Mouse (Mus musculus) CH12.LX (cell line): ENCODE measurements around the gene S100a1. TPM values are rescaled to one million over a fixed set of nuclear protein-coding genes. Genes with fewer than 3 reads are reported as not detected.

ENCODE experiments used
- DNase-seq: peaks from one replicate; pipeline ENCODE4 v3.0.0-alpha.2; 2013; ENCODE audit errors: extremely low read depth
- H3K27ac ChIP-seq: 2 replicates; pipeline ENCODE4 v1.5.1; 2012; ENCODE audit warnings: low read depth, mild to moderate bottlenecking, control low read depth, moderate library complexity; ENCODE audit not compliant: insufficient read depth
- H3K27me3 ChIP-seq: replicated peaks from 2 replicates; pipeline ENCODE3; 2012; ENCODE audit warnings: inconsistent platforms
- H3K36me3 ChIP-seq, 2 experiments: replicated peaks in 1 of 2; 2 replicates each; pipeline versions ENCODE3 to v1.6.1; 2012; ENCODE audit warnings: inconsistent platforms in 1 of 2, low read length in 1 of 2, mild to moderate bottlenecking in 1 of 2, mixed read lengths in 1 of 2, moderate library complexity in 1 of 2; ENCODE audit not compliant: control insufficient read depth in 1 of 2, insufficient read depth in 1 of 2
- H3K4me1 ChIP-seq, 2 experiments: 2 replicates each; pipeline ENCODE4 v1.6.1; 2012; ENCODE audit warnings: inconsistent platforms in 1 of 2, moderate library complexity in 1 of 2; ENCODE audit not compliant: insufficient read depth in 2 of 2, control insufficient read depth in 1 of 2
- H3K4me2 ChIP-seq: 2 replicates; pipeline ENCODE4 v1.6.1; 2012; ENCODE audit warnings: low read depth, mild to moderate bottlenecking, control low read depth; ENCODE audit not compliant: poor library complexity, insufficient read depth, severe bottlenecking
- H3K4me3 ChIP-seq, 3 experiments: fragments of 150-350 bp in 1 of 3; sonication (generic) in 1 of 3; replicated peaks in 1 of 3; 2 replicates each; pipeline versions ENCODE3 to v1.5.1; 2011 to 2012; ENCODE audit warnings: low read depth in 2 of 3, low read length in 2 of 3, mild to moderate bottlenecking in 2 of 3, moderate library complexity in 2 of 3, control low read depth in 1 of 3, improper control_type of control experiment in 1 of 3, inconsistent platforms in 1 of 3, mixed read lengths in 1 of 3; ENCODE audit not compliant: poor library complexity in 1 of 3
- H3K79me2 ChIP-seq: replicated peaks from 2 replicates; pipeline ENCODE4 v1.6.1; 2012; ENCODE audit warnings: mild to moderate bottlenecking, moderate library complexity; ENCODE audit not compliant: control insufficient read depth, poor library complexity, insufficient read depth, severe bottlenecking; ENCODE audit errors: extremely low read depth
- H3K9ac ChIP-seq: 2 replicates; pipeline ENCODE4 v1.6.1; 2012; ENCODE audit warnings: low read depth, mild to moderate bottlenecking, control low read depth, moderate library complexity; ENCODE audit not compliant: insufficient read depth
- H3K9me3 ChIP-seq: replicated peaks from 2 replicates; pipeline ENCODE3; 2012; ENCODE audit warnings: low read length, inconsistent platforms, mixed read lengths
- CHD1 ChIP-seq: IDR thresholded peaks from 2 replicates; pipeline ENCODE4 v1.6.1; 2012; ENCODE audit warnings: low read depth, low read length, improper control_type of control experiment, inconsistent platforms
- CHD2 ChIP-seq: IDR thresholded peaks from 2 replicates; pipeline ENCODE4 v1.6.1; 2011; ENCODE audit warnings: low read length, improper control_type of control experiment
- CTCF ChIP-seq, 2 experiments: IDR thresholded peaks in 1 of 2; conservative IDR thresholded peaks in 1 of 2; 2 replicates each; pipeline ENCODE4 v1.5.1; 2011 to 2012; ENCODE audit warnings: low read depth in 2 of 2, low read length in 2 of 2, improper control_type of control experiment in 1 of 2, inconsistent platforms in 1 of 2, mild to moderate bottlenecking in 1 of 2, moderate library complexity in 1 of 2
- E2F4 ChIP-seq: IDR thresholded peaks from 2 replicates; pipeline ENCODE4 v1.6.1; 2011; ENCODE audit warnings: low read depth, low read length, improper control_type of control experiment; ENCODE audit not compliant: insufficient replicate concordance
- ETS1 ChIP-seq: conservative IDR thresholded peaks from 2 replicates; pipeline ENCODE4 v1.6.1; 2012; ENCODE audit warnings: low read depth, mild to moderate bottlenecking, inconsistent platforms, low read length, improper control_type of control experiment, moderate library complexity
- GABPA ChIP-seq: IDR thresholded peaks from 2 replicates; pipeline ENCODE4 v1.6.1; 2012; ENCODE audit warnings: low read depth, low read length, improper control_type of control experiment, inconsistent platforms; ENCODE audit not compliant: insufficient replicate concordance
- HCFC1 ChIP-seq: IDR thresholded peaks from 2 replicates; pipeline ENCODE4 v1.6.1; 2012; ENCODE audit warnings: low read depth, mild to moderate bottlenecking, inconsistent platforms, low read length, improper control_type of control experiment
- JUN ChIP-seq: IDR thresholded peaks from 2 replicates; pipeline ENCODE4 v1.6.1; 2011; ENCODE audit warnings: low read depth, mild to moderate bottlenecking, low read length, improper control_type of control experiment, moderate library complexity; ENCODE audit not compliant: insufficient read depth
- JUND ChIP-seq: conservative IDR thresholded peaks from 2 replicates; pipeline ENCODE4 v1.6.1; 2011; ENCODE audit warnings: low read depth, low read length, improper control_type of control experiment
- MAFK ChIP-seq: IDR thresholded peaks from 2 replicates; pipeline ENCODE4 v1.6.1; 2011; ENCODE audit warnings: low read length, improper control_type of control experiment; ENCODE audit not compliant: insufficient replicate concordance
- MAX ChIP-seq: IDR thresholded peaks from 2 replicates; pipeline ENCODE4 v1.6.1; 2011; ENCODE audit warnings: low read length, improper control_type of control experiment
- MAZ ChIP-seq: IDR thresholded peaks from 2 replicates; pipeline ENCODE4 v1.6.1; 2012; ENCODE audit warnings: low read depth, mild to moderate bottlenecking, inconsistent platforms, low read length, improper control_type of control experiment, moderate library complexity
- MEF2A ChIP-seq: IDR thresholded peaks from 2 replicates; pipeline ENCODE4 v1.6.1; 2014; ENCODE audit warnings: low read depth, mild to moderate bottlenecking, inconsistent platforms, low read length, improper control_type of control experiment, borderline replicate concordance
- MXI1 ChIP-seq: IDR thresholded peaks from 2 replicates; pipeline ENCODE4 v1.6.1; 2011; ENCODE audit warnings: mild to moderate bottlenecking, low read depth, low read length, improper control_type of control experiment
- NELFE ChIP-seq: IDR thresholded peaks from 2 replicates; pipeline ENCODE4 v1.6.1; 2011; ENCODE audit warnings: low read depth, low read length, improper control_type of control experiment
- NRF1 ChIP-seq: IDR thresholded peaks from 2 replicates; pipeline ENCODE4 v1.6.1; 2014; ENCODE audit warnings: low read depth, mild to moderate bottlenecking, inconsistent platforms, low read length, improper control_type of control experiment, moderate library complexity
- PAX5 ChIP-seq: IDR thresholded peaks from 2 replicates; pipeline ENCODE4 v1.6.1; 2012; ENCODE audit warnings: low read length, inconsistent platforms, mixed read lengths
- POLR2A ChIP-seq: IDR thresholded peaks from 2 replicates; pipeline ENCODE4 v1.6.1; 2011; ENCODE audit warnings: low read depth, mild to moderate bottlenecking, improper control_type of control experiment, low read length
- RAD21 ChIP-seq: IDR thresholded peaks from 2 replicates; pipeline ENCODE4 v1.6.1; 2011; ENCODE audit warnings: low read depth, mild to moderate bottlenecking, low read length, improper control_type of control experiment, moderate library complexity
- RCOR1 ChIP-seq: conservative IDR thresholded peaks from 2 replicates; pipeline ENCODE4 v1.6.1; 2012; ENCODE audit warnings: low read depth, mild to moderate bottlenecking, inconsistent platforms, low read length, improper control_type of control experiment
- SMC3 ChIP-seq: IDR thresholded peaks from 2 replicates; pipeline ENCODE4 v1.6.1; 2011; ENCODE audit warnings: low read depth, low read length, improper control_type of control experiment
- TBP ChIP-seq: conservative IDR thresholded peaks from 2 replicates; pipeline ENCODE4 v1.6.1; 2011; ENCODE audit warnings: low read depth, low read length, improper control_type of control experiment
- TCF12 ChIP-seq: IDR thresholded peaks from 2 replicates; pipeline ENCODE4 v1.6.1; 2014; ENCODE audit warnings: low read depth, mild to moderate bottlenecking, inconsistent platforms, low read length, improper control_type of control experiment
- USF2 ChIP-seq: conservative IDR thresholded peaks from 2 replicates; pipeline ENCODE4 v1.6.1; 2011; ENCODE audit warnings: low read depth, low read length, improper control_type of control experiment
- ZKSCAN1 ChIP-seq: IDR thresholded peaks from 2 replicates; pipeline ENCODE4 v1.6.1; 2012; ENCODE audit warnings: low read depth, inconsistent platforms, low read length, improper control_type of control experiment, borderline replicate concordance
- ZNF384 ChIP-seq: IDR thresholded peaks from 2 replicates; pipeline ENCODE4 v1.6.1; 2012; ENCODE audit warnings: low read depth, low read length, improper control_type of control experiment, inconsistent platforms
- dilution Hi-C: fragments of 300-500 bp; cut with MboI; formaldehyde crosslinking; loops from 2 replicates; pipeline ENCODE4 v1.14.3; 2020; ENCODE audit warnings: low sequenced_read_pairs; ENCODE audit not compliant: extremely low pct_unique_long_range_greater_than_20kb, extremely low pct_ligation_motif_present
- in situ Hi-C: fragments of 300-500 bp; cut with MboI; formaldehyde crosslinking; loops from 3 replicates; pipeline ENCODE4 v1.14.3; 2019; ENCODE audit warnings: low sequenced_read_pairs, low pct_ligation_motif_present, low pct_unique_long_range_greater_than_20kb, mixed read lengths
- polyA plus RNA-seq: library from polyadenylated mRNA; unstranded; fragments of >175 nt; gene quantifications from 2 replicates; pipeline ENCODE4 v1.2.1, GENCODE M21; 2012; ENCODE audit warnings: low read depth; ENCODE audit not compliant: insufficient read length
- total RNA-seq, 2 experiments: library from RNA; depleted of rRNA; stranded (reverse); fragments of 300-350 nt in 1 of 2; fragments of >200 nt in 1 of 2; gene quantifications; 2 replicates each; pipeline ENCODE4 v1.2.3; 2012 to 2014

S100a1 gene
- total and polyA plus RNA-seq, 3 experiments, result 2.7 to 13.2 (median 3.8) TPM

DNA sequence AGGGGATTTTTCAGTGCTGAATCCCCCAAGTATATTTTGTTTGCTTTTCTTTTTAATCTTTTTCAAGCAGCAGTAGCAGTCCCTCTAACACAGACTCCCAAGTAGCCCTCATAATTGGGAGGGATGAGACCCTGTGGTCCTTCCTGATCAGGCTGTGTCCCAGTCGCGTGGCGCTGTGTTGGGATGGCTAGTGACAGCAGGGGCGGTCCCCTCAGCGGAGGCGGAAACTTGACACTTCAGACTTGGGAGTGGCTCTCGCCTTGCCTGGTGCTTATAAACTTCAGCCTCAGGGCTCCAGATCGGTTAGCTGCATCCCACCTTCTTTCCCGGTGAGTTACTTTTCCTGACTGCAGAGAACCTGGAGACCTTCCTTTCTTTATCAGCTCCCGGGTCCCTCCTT lies 499 bp upstream of the S100a1 start (continued):
- peak; percentile 26; the same call in 1 of the 2 replicates for TF ChIP-seq HCFC1
- TF ChIP-seq TBP, result peak; percentile 78; the same call in 1 of the 2 replicates
- no peak; the same call in 1 of the 2 replicates for TF ChIP-seq ETS1
- no peak for TF ChIP-seq GABPA
- TF ChIP-seq POLR2A, result peak; percentile 74
- no peak for TF ChIP-seq SMC3
- no peak for TF ChIP-seq MAZ
- TF ChIP-seq CHD1, result no peak
- no peak for TF ChIP-seq JUND
- no peak for TF ChIP-seq E2F4
- no peak for TF ChIP-seq PAX5
- no peak for TF ChIP-seq CTCF (conservative IDR thresholded peaks at IDR 0.05 in 1 of 2, IDR thresholded peaks at IDR 0.05 in 1 of 2; ENCODE audit: low read depth in 2 of 2, low read length in 2 of 2)
- TF ChIP-seq NRF1, result no peak
- TF ChIP-seq CHD2, result no peak
- TF ChIP-seq RCOR1, result no peak
- peak; percentile 44; the same call in 1 of the 2 replicates for TF ChIP-seq MAX
- TF ChIP-seq NELFE, result peak; percentile 62

DNA sequence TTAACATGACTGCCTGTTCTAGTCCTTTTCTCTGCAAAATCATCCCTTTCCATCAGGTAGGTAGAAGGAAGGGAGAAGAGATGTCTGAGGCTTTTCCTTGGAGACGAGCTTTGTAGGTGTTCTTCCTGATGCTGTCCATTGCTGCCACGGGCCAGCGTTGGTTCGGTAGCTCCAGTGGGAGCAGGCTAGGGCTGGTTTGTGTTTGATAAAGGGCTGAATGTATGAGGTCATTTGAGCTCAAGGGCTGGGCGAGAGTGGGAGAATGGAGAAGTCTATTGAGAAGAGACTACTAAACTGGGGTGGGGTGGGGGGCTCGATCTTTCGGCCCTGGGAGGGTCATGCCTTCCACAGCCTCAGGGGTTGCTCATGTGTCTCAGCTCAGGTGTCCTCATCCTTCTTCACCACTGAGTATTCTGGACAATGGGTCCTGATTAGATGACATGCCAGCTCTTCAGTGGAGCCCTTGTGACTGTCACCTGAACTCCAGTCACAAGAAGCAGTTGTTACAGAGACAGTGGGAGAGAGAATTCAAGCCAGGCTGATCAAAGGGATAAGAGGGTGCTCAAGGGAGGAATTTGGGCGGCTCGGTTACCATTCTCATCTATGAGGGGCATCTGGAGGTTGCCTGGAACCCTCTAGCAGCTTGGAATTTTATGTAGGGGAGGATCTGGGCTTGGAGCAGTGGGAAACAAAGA lies 1.1 kb downstream of the S100a1 start:
- Histone ChIP-seq H3K79me2 (peaks cover 10% of the 10 kb centered on the region), H3K4me3 (no peak overlapping the region), H3K4me2 (no peak overlapping the region), H3K9ac (no peak overlapping the region), H3K27me3 (no peaks in the 10 kb centered on the region), H3K36me3 (peaks cover 2 to 20% of the 10 kb centered on the region in 2 experiments), H3K4me1 (peaks cover 9 to 18% of the 10 kb centered on the region in 2 experiments; a peak in 2 of 4 replicates), H3K27ac (no peak overlapping the region), H3K9me3 (no peaks in the 10 kb centered on the region)
- dilution Hi-C loops, result no loop called here
- TF ChIP-seq ZKSCAN1 (no peak), RCOR1 (no peak), MXI1 (no peak), MAFK (no peak), JUND (no peak), NELFE (no peak), USF2 (no peak), MAX (no peak), ZNF384 (no peak), RAD21 (no peak), TCF12 (no peak), GABPA (no peak), JUN (no peak), MEF2A (no peak), SMC3 (no peak)
- DNase-seq, result no peak
- in situ Hi-C loops, result no loop called here
